Mouse (Mus musculus) kidney, adult 11 months (tissue): ENCODE data around the gene Ajm1.
"Not testable (repeated sequence)": the region's sequence is repeated elsewhere in the genome, so short reads cannot be mapped to it uniquely, and the experiment has no call there.

Experiments
- DNase-seq: peaks from one replicate; pipeline ENCODE4 v3.0.0; 2022

The Ajm1 gene

GRCm38 (mm10) chr2:25561946-25562345, 19.6 kb downstream of the Ajm1 start:
- DNase-seq = no peak

GRCm38 (mm10) chr2:25560551-25560950, 21.0 kb downstream of the Ajm1 start:
- DNase-seq = no peak

GRCm38 (mm10) chr2:25558774-25559173, 22.8 kb downstream of the Ajm1 start:
- DNase-seq = no peak

- DNase-seq = peak; percentile 74
These were observed 23.6 kb downstream of the Ajm1 start for GRCm38 (mm10) chr2:25557964-25558360.

- peak; percentile 94 for DNase-seq
These were observed 24.2 kb downstream of the Ajm1 start, which contains the start of gene Edf1 for GRCm38 (mm10) chr2:25557221-25557963. TSS of gene Edf1 (plus strand) at chr2:25557847.

- DNase-seq = no peak
These were observed 25.3 kb downstream of the Ajm1 start for GRCm38 (mm10) chr2:25556296-25556695.

GRCm38 (mm10) chr2:25555479-25555878, 26.1 kb downstream of the Ajm1 start:
- DNase-seq = not testable (repeated sequence)

- DNase-seq = not testable (repeated sequence)
These were observed 28.3 kb downstream of the Ajm1 start for GRCm38 (mm10) chr2:25553171-25553786.

- DNase-seq = peak; percentile 67
These were observed 30.4 kb downstream of the Ajm1 start for GRCm38 (mm10) chr2:25551186-25551585.

GRCm38 (mm10) chr2:25549021-25549991, 32.3 kb downstream of the Ajm1 start:
- peak; percentile 16 for DNase-seq

- DNase-seq = peak; percentile 99
These were observed 34.6 kb downstream of the Ajm1 start, which contains the start of gene Traf2 for GRCm38 (mm10) chr2:25546811-25547491. TSS of gene Traf2 (minus strand) at chr2:25546940.

GRCm38 (mm10) chr2:25545996-25546810, 35.4 kb downstream of the Ajm1 start:
- DNase-seq = no peak

- no peak for DNase-seq
These were observed 39.8 kb downstream of the Ajm1 start for GRCm38 (mm10) chr2:25541644-25542367.

GRCm38 (mm10) chr2:25540541-25540948, 41.0 kb downstream of the Ajm1 start:
- peak; percentile 62 for DNase-seq

GRCm38 (mm10) chr2:25536531-25536930, 45.0 kb downstream of the Ajm1 start:
- DNase-seq = no peak

- DNase-seq = no peak
These were observed 46.7 kb downstream of the Ajm1 start for GRCm38 (mm10) chr2:25534866-25535182.

- peak; percentile 83 for DNase-seq
These were observed 47.2 kb downstream of the Ajm1 start for GRCm38 (mm10) chr2:25534178-25534865.

GRCm38 (mm10) chr2:25533707-25534106, 47.9 kb downstream of the Ajm1 start:
- DNase-seq = no peak

- DNase-seq = no peak
These were observed 54.9 kb downstream of the Ajm1 start for GRCm38 (mm10) chr2:25526510-25527302.
